Mouse (Mus musculus): ENCODE measurements at regions not wholly inside any gene's neighbourhood (a gene's known extent, or its start where the extent isn't known, plus 50 kb on each side); places are given as distances from the start of the nearest gene placed in this dataset.

- TF ChIP-seq POLR2A (IDR thresholded peaks at IDR 0.05; ENCODE audit: borderline replicate concordance, extremely low read depth, low read depth, low read length) = no peak
- no peak for TF ChIP-seq CTCF (IDR thresholded peaks at IDR 0.05; ENCODE audit: insufficient read depth, low read length)
These were observed 181.0 kb upstream of the Nfe2l3 start for GRCm38 (mm10) chr6:51251432-51251831.

All from lung, adult 2 months (tissue).